Mouse (Mus musculus): Measurements from ENCODE around the gene Plekhb2.

GRCm38 (mm10) chr1:34824208-34824607, 25.6 kb upstream of the Plekhb2 start:
- TF ChIP-seq CTCF (IDR thresholded peaks at IDR 0.05; ENCODE audit: low read depth, low read length) = no peak
- no peak for TF ChIP-seq POLR2A (IDR thresholded peaks at IDR 0.05; ENCODE audit: borderline replicate concordance, low read depth, low read length)

Data from bone marrow macrophage, adult 2 months (primary cell).